Mouse (Mus musculus) heart, embryonic 14.5 days (tissue): ENCODE results near the gene Nsun2. TPM values are rescaled to one million over a fixed set of nuclear protein-coding genes. Genes with fewer than 3 reads are reported as not detected.
"Not testable (repeated sequence)": the region's sequence is repeated elsewhere in the genome, so short reads cannot be mapped to it uniquely, and the experiment has no call there.

Source experiments
- ATAC-seq: fragments of 200-750 bp; cut with Nextera tagmentation; 2 replicates; pipeline ENCODE4 v1.8.0; 2017; ENCODE audit warnings: low read depth, moderate TSS enrichment; ENCODE audit not compliant: insufficient number of reproducible peaks, insufficient read depth, low FRiP score
- H3K27ac ChIP-seq, 2 experiments: fragments of 200-500 bp in 1 of 2; fragments of 300-500 bp in 1 of 2; sonication (generic) in 1 of 2; replicated peaks in 1 of 2; 2 replicates each; pipeline ENCODE4 v1.5.1; 2012 to 2014; ENCODE audit warnings: low read depth in 2 of 2, low read length in 2 of 2, control low read depth in 1 of 2, mild to moderate bottlenecking in 1 of 2, mixed read lengths in 1 of 2; ENCODE audit not compliant: control insufficient read depth in 1 of 2, insufficient read depth in 1 of 2
- H3K27me3 ChIP-seq: fragments of 300-500 bp; sonication (generic); 2 replicates; pipeline ENCODE4 v1.6.1; 2014; ENCODE audit warnings: mild to moderate bottlenecking, low read length, control low read depth; ENCODE audit not compliant: control insufficient read depth, insufficient read depth
- H3K36me3 ChIP-seq: fragments of 300-500 bp; sonication (generic); 2 replicates; pipeline ENCODE4 v1.6.1; 2014; ENCODE audit warnings: mild to moderate bottlenecking, control low read depth, low read length, mixed read lengths; ENCODE audit not compliant: control insufficient read depth, insufficient read depth
- H3K4me1 ChIP-seq, 2 experiments: fragments of 200-500 bp in 1 of 2; fragments of 300-500 bp in 1 of 2; sonication (generic) in 1 of 2; 2 replicates each; pipeline ENCODE4 v1.6.1; 2012 to 2014; ENCODE audit warnings: low read length in 2 of 2, control low read depth in 1 of 2, mixed read lengths in 1 of 2; ENCODE audit not compliant: control insufficient read depth in 2 of 2, insufficient read depth in 2 of 2
- H3K4me2 ChIP-seq: fragments of 300-500 bp; sonication (generic); 2 replicates; pipeline ENCODE4 v1.6.1; 2014; ENCODE audit warnings: mild to moderate bottlenecking, low read length
- H3K4me3 ChIP-seq, 2 experiments: fragments of 200-500 bp in 1 of 2; fragments of 300-500 bp in 1 of 2; sonication (generic) in 1 of 2; 2 replicates each; pipeline ENCODE4 v1.5.1; 2012 to 2014; ENCODE audit warnings: low read length in 2 of 2, mild to moderate bottlenecking in 2 of 2, control low read depth in 1 of 2, low read depth in 1 of 2, moderate library complexity in 1 of 2; ENCODE audit not compliant: control insufficient read depth in 1 of 2, insufficient read depth in 1 of 2
- H3K9ac ChIP-seq: fragments of 300-500 bp; sonication (generic); 2 replicates; pipeline ENCODE4 v1.6.1; 2014; ENCODE audit warnings: mild to moderate bottlenecking, low read length
- H3K9me3 ChIP-seq: fragments of 300-500 bp; sonication (generic); 2 replicates; pipeline ENCODE4 v1.6.1; 2016; ENCODE audit warnings: low read length, control low read depth; ENCODE audit not compliant: control insufficient read depth
- WGBS: fragments of 180-500 bp; shearing (Covaris S2); extraction: QIAGEN DNeasy Blood & Tissue Kit; methylation state at CpG from one replicate; pipeline ENCODE4 v1.1.7; 2014; 5-methylcytosine and 5-hydroxymethylcytosine counted together
- polyA plus RNA-seq: library from polyadenylated mRNA; unstranded; fragments of >200 nt; fragmentation: Nextera tagmentation; extraction: Ambion mirVana; gene quantifications from 2 replicates; pipeline ENCODE4 v1.2.1, GENCODE M21; 2014

The Nsun2 gene
- polyA plus RNA-seq, 1 experiment from 2014 or later: 64.2 TPM

DNA sequence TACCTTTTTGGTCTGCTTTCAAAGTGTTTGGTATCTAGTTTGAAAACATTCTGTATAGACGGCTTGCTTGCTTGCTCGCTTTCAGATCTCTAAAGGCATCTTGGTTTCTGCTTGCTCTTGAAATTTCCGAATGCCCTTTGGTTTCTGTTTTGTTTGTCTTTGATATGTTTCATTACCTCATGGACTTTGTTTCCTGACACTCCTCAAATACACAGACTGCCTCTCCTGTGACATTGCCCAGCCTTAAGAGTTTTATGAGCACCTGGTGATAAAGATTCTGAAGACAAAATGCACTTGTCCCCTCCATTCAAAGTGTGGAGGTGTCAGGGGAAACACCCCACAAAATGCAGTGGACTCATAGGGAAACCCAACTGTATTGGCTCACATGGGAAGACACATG is 30.4 kb downstream of the Nsun2 start:
- no peak for ATAC-seq
- Histone ChIP-seq H3K4me2 (no peak overlapping the region; the same call in 1 of the 2 replicates), H3K9me3 (no peaks in the 10 kb centered on the region), H3K36me3 (no peaks in the 10 kb centered on the region), H3K27me3 (no peaks in the 10 kb centered on the region), H3K4me1 (peaks cover 18 to 31% of the 10 kb centered on the region in 2 experiments), H3K9ac (no peak overlapping the region), H3K4me3 (no peak overlapping the region), H3K27ac (no peak overlapping the region)
- WGBS: 38% methylated on average over 3 of the region's 3 CpGs

DNA sequence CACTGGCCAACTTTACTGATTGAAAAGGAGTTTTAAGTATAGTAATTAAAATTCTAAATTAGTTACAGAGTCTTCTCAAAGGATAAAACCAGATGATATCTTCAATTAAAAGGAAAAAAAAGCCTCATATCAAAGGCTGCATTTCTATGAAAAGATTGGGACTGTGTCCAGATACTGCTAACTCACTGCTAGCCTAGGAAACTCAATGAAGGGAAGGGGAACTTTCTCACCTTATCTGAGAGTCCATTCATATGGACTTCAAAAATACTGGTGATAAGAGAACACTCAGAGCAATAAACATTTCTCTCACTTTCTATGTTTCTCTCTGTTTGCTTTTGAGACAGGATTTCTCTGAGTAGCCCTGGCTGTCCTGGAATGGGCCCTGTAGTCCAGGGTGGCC is 31.0 kb downstream of the Nsun2 start:
- H3K9ac ChIP-seq: no peak overlapping the region
- H3K4me2 ChIP-seq: no peak overlapping the region
- no peak overlapping the region for H3K4me3 ChIP-seq
- H3K4me1 ChIP-seq: peaks cover 16 to 25% of the 10 kb centered on the region in 2 experiments
- no peak overlapping the region for H3K27ac ChIP-seq
- no peaks in the 10 kb centered on the region for H3K36me3 ChIP-seq
- no peak for ATAC-seq
- H3K27me3 ChIP-seq: no peaks in the 10 kb centered on the region
- no peaks in the 10 kb centered on the region for H3K9me3 ChIP-seq

DNA sequence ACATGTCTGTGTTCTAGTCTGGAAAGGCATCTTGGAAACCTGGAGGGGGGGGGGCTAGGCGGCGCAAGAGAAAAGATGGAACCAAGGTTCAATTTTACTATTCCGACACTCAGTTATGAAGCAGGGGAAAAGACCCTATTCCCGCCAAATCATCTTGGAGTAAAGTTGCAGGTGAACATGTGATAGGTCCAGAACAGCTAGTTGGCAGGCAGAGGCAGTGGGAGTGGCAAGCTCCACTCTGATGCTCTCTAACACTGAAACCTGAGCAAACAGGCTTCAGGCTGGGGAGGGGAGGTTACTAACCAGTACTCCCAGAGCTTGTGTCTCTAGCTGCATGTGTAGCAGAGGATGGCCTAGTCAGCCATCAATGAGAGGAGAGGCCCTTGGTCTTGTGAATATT is 31.9 kb downstream of the Nsun2 start:
- H3K4me2 ChIP-seq, H3K27me3 ChIP-seq, H3K9me3 ChIP-seq, ATAC-seq, H3K9ac ChIP-seq, H3K27ac ChIP-seq, H3K4me3 ChIP-seq, H3K36me3 ChIP-seq: not testable (repeated sequence)
- peaks cover 14 to 17% of the 10 kb centered on the region in 2 experiments for H3K4me1 ChIP-seq
- WGBS: 94% methylated on average over 4 of the region's 4 CpGs

DNA sequence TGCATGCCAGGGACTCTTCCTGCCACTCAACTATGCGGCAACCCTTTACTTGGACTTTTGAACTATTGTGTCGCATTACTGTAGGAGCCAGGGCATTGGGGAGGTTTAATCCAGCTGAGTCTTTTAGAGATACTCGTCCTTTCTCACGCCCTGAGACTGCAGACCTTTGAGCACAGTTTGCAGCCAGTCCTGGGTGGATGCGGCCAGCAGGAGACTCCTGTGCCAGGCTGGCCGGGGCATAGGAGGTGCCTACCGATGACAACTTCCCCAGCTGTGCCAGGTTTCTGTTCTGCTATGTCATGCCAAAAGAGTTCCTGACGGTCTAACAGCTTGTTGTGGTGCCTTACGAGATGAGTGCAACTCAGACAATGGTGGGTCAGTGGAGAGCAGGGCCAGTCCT is 35.7 kb downstream of the Nsun2 start:
- Histone ChIP-seq H3K9me3 (no peaks in the 10 kb centered on the region), H3K27me3 (no peaks in the 10 kb centered on the region), H3K4me1 (peaks cover 0 to under 1% of the 10 kb centered on the region in 2 experiments; a peak in 2 of 4 replicates), H3K4me2 (no peak overlapping the region), H3K27ac (no peak overlapping the region), H3K36me3 (no peaks in the 10 kb centered on the region), H3K9ac (no peak overlapping the region), H3K4me3 (no peak overlapping the region)
- 82% methylated on average over 9 of the region's 9 CpGs for WGBS
- ATAC-seq: no peak

DNA sequence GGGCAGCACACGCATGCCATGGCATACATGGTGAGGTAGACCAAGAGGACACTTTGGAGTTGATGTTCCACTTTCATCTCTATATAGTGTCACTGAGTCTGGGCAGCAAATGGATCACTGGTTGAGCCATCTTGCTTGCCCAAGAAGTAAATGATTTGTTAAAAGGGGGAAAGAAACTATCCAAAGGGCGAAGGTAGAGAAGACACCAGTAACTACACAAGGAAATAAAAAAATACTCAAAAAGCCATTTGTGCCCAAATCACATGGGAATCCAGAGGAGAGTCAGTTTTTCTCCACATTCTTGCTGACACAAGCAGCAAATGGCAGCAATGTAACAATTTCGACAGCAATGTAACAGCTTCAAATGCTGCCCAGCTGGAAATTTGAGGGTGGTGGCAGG is 39.0 kb downstream of the Nsun2 start:
- Histone ChIP-seq H3K4me2 (no peak overlapping the region), H3K9ac (no peak overlapping the region), H3K4me1 (no peaks in the 10 kb centered on the region), H3K27me3 (no peaks in the 10 kb centered on the region), H3K9me3 (no peaks in the 10 kb centered on the region), H3K27ac (no peak overlapping the region), H3K36me3 (no peaks in the 10 kb centered on the region), H3K4me3 (no peak overlapping the region)
- no peak for ATAC-seq
- 83% methylated on average over 3 of the region's 3 CpGs for WGBS

DNA sequence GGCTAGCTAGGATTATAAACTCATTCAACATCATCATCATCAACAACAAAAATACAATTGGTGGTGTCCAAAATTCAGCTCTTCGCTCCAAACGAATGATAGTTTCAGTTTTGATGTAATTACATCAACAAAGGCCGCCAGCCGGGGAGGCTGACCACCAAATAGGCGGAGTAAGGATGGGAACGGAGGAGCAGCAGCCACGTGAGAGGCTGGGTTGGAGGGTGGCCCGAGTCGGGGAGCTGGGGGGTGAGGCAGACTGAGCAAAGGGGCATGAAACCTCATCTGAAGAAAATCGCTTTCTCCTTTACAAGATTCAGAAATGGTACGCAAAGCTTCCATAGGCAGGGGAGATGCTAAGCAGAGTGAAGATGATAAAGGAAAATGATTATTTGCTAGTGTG is 43.1 kb downstream of the Nsun2 start:
- H3K36me3 ChIP-seq: no peaks in the 10 kb centered on the region
- no peak overlapping the region for H3K4me2 ChIP-seq
- H3K4me1 ChIP-seq: no peaks in the 10 kb centered on the region
- H3K27me3 ChIP-seq: no peaks in the 10 kb centered on the region
- H3K9me3 ChIP-seq: no peaks in the 10 kb centered on the region
- H3K4me3 ChIP-seq: no peak overlapping the region
- no peak for ATAC-seq
- no peak overlapping the region for H3K27ac ChIP-seq
- H3K9ac ChIP-seq: no peak overlapping the region
- 65% methylated on average over 11 of the region's 11 CpGs for WGBS

DNA sequence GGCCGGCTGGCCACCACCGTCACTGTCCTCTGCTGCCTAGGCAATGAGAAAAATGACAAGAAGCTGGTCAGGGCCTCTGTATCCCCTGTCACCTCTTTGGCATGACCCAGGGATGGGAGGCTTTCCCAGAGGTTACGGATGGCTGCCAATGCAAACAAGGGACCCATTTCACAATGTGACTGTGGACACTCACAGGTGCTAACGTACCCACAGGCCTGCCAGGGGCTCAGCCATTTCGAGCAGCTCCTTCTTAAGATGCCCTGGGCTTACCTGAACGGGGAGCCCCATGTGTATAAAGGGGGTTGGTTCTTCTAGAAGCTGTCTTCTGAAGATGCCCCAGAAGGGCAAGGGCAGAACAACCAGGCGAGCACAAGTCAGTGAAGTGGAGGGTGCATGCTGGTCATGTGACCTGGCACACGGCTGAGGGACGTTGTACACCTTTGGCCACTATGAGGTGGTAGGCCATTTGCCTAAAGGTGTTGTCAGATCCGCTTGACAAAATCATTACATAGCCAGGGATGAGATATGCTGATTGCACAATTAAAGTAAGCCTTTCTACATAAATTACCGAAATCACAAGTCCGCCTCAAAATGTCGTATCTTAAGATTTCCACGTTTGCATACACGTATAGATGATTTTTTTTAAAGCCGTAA is 43.8 kb downstream of the Nsun2 start:
- H3K36me3 ChIP-seq: no peaks in the 10 kb centered on the region
- H3K4me3 ChIP-seq: no peak overlapping the region
- H3K9me3 ChIP-seq: no peaks in the 10 kb centered on the region
- H3K9ac ChIP-seq: no peak overlapping the region
- no peak overlapping the region for H3K4me2 ChIP-seq
- H3K27ac ChIP-seq: no peak overlapping the region
- no peak for ATAC-seq
- WGBS: 83% methylated on average over 16 of the region's 16 CpGs
- no peaks in the 10 kb centered on the region for H3K27me3 ChIP-seq
- no peaks in the 10 kb centered on the region for H3K4me1 ChIP-seq

DNA sequence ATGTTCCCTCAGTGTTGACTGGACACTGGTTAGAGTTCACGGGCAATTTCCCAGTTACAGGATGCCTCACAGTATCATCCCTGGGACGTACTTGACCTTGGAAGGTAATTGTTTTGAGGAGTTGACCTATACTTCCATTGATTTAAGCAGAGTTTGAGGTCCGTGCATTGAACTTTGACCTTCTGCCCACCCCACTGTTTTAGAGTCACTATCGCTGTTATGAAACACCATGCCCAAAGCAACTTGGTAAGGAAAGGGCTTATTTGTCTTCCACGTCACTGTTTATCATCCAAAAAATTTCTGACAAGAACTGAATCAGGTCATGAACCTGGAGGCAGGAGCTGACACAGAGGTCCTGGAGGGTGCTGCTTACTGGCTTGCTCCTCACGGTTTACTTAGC is 48.9 kb downstream of the Nsun2 start:
- ATAC-seq: no peak
- Histone ChIP-seq H3K4me1 (peaks cover 13 to 19% of the 10 kb centered on the region in 2 experiments), H3K4me2 (no peak overlapping the region), H3K27me3 (no peaks in the 10 kb centered on the region), H3K27ac (no peak overlapping the region), H3K9me3 (no peaks in the 10 kb centered on the region), H3K36me3 (no peaks in the 10 kb centered on the region), H3K9ac (no peak overlapping the region), H3K4me3 (no peak overlapping the region)
- WGBS: 86% methylated on average over 6 of the region's 6 CpGs
